Mouse (Mus musculus): Measurements from ENCODE around the gene Prss22.

- TF ChIP-seq CTCF (IDR thresholded peaks at IDR 0.05; ENCODE audit: borderline replicate concordance, insufficient read depth, low read length) (no peak), POLR2A (IDR thresholded peaks at IDR 0.05; ENCODE audit: low read depth, low read length) (no peak)
Observed at GRCm38 (mm10) chr17:24008105-24008504, 10.2 kb upstream of the Prss22 start.
